Mouse (Mus musculus): Measurements from ENCODE around the gene Pxmp4. TPM values are rescaled to one million over a fixed set of nuclear protein-coding genes. Genes with fewer than 3 reads are reported as not detected.

Gene Pxmp4
- 10 to 100 TPM; 16.4 to 20.1 TPM for polyA plus RNA-seq (2017; shearing (Covaris generic))

DNA sequence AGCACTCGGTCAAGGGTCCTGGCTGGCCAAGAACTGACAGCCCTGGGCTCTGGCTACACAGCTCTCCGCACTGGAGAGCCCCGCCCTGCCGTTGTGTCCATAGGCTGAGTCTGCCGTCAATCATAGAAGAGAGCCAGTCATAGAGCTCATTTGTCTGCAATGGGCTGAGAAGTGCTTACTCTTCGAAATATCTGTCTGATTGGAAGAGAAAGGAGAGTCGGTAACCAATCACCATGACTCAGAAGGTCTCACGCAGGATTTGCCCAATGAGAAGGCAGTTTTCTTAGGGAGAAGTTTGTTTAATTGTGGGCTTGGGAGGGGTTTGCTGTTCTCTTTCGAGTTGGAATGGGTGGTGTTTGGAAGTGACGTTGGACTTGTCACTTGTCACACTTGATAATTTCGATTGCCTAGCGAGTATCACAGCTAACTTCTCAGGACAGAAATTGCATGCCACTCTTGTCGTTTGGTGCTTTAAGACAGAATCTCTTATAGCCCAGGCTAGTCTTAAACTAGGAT is at the start of gene Pxmp4:
TSS of gene Pxmp4 (minus strand) at position 71 of the 516 bp plus-strand sequence.

DNA sequence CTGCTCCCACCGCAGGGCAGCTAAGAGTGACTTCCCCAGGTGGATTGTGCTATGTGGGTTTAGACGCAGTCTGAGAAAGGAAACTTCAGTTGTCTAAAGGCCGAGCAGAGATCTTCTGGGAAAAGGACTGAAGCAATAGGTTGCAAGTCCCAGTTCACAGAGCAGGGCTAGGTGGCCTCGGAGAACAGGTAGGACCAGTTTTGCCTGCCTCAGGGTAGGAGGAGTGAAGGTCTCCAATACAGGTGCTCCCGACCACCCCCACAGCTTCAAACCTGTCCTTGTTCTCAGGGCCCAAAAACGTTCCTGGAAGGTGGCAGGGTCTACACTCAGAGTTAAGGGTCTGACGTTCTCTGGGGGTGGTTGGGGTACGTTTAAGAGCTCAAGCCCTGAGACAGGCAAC is 47.9 kb upstream of the Pxmp4 start, which contains the start of gene Chmp4b:
TSS of gene Chmp4b (plus strand) at position 343 of the 400 bp plus-strand sequence.

GRCm38 (mm10) chr2:154613118-154614115 is 9.9 kb upstream of the Pxmp4 start, which contains the start of the genes Zfp341 and 4930519P11Rik:
Zfp341 (plus strand) TSS chr2:154613297.
4930519P11Rik (minus strand) TSS chr2:154613437.

DNA sequence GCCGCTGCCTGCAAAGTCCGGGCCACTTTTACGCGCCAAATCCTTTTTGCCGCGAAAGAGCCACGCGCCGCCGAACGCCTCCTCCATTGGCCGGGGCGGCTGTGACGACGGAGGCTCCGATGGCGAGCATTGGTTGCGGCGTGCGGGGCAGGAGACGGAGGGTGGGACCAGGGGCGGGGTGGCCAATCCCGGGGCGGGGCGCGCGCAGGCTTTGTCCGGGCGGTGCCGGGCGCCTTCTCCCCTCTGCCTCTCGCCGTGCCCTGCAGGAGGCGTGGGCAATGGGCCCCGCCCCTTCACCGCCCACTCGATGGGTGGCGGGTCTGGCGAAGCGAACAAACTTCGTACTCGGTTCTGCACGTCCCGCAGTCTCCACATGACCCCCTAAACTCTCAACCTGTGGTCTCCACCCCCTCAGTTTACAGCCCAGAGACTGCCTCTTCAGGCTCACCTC is 33.6 kb downstream of the Pxmp4 start, which contains the start of gene E2f1:
TSS of gene E2f1 (minus strand) at position 57 of the 451 bp plus-strand sequence.

DNA sequence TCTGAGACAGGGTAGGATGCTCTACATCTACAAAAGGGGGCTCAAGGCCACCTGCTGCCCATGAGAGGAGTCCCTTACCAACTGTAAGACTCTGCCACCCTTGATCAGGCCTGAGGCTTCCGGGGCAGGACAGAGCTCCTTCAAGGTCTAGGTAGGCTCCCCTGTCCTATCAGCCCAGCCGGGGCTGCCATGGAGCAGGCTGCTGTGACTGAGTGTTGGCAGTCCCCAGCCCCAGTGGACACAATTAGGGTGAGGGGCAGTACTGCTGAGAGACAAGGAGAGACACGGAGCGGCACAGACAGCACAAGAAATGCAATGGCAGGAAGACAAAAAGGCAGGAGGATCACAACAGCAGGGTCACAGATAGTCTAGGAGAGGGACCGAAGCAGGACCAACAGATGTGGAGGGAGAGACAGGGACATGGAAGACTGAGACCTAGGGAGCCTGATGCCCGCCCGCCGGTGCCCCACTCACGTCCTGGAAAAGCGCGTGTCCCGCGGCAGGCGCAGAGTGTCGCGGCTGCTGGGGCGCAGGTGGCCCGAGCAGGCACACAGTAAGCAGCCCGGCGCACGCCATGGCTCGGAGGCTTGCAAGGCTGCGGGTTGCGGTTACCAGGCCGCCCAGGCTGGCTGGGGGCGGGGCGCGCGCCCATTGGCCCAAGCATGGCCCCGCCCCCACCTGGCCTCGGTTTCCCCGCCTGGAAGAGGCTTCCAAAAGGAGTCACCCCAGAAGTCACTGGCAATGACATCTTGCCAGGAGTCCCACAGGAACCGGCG is 45.1 kb downstream of the Pxmp4 start, which contains the start of gene Necab3:
TSS of gene Necab3 (minus strand) at position 627 of the 776 bp plus-strand sequence.

DNA sequence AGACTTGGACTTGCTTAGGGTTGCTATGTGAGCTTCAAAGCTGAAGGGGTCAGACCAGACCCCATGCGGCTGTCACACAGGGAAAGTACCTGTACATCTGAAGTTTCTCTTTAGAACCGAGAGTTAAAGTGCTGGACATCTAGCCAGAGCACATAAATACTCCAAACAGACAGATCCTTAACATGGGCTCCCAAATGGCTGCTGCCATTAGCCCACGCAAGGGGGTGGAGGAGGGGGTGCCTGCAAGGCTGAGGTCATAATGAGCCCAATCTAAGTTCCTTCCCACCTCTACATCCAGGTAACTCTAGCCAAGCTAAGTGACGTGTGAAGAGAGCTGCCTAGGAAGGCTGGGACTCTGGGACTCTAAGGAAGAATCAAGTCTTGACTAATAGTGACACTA is 52.0 kb downstream of the Pxmp4 start, which contains the start of gene Actl10:
TSS of gene Actl10 (plus strand) at position 301 of the 400 bp plus-strand sequence.

DNA sequence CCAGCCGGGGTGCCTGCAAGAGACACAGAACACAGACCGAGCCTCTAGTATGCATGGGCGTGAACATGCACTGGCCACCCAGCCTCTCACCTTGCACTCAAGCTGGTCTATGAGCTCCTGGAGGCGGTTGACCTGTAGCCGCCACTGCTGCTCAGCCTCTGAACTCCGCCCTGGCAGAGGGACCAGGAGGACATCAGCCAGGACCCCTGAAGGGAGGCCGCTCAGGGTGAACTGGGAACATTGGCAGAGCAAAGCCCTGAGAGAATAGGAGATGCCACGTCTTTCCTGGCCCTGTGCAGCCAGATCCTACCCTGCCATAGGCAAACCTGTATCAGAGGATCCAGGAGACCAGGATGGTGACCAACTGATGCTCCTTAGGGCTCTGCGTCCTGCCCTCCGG is 56.8 kb downstream of the Pxmp4 start, which contains the start of gene 1700003F12Rik:
TSS of gene 1700003F12Rik (plus strand) at position 375 of the 400 bp plus-strand sequence.

Other genes with a start within 250 kb of the Pxmp4 start
- gene Cdk5rap1, start 230.7 kb downstream of the Pxmp4 start, polyA plus RNA-seq (2017; shearing (Covaris generic)): 10 to 100 TPM; 20.1 to 48.4 TPM
- gene Snta1, start 195.6 kb downstream of the Pxmp4 start, polyA plus RNA-seq (2017; shearing (Covaris generic)): under 1 TPM; 0.07 to 0.33 TPM
- gene Cbfa2t2, start 167.2 kb downstream of the Pxmp4 start, polyA plus RNA-seq (2017; shearing (Covaris generic)): 10 to 100 TPM; 19.7 to 21.4 TPM
- gene 1700003F12Rik, start 56.6 kb downstream of the Pxmp4 start, polyA plus RNA-seq (2017; shearing (Covaris generic)): 1 to 10 TPM; 1.2 to 2.8 TPM
- gene Actl10, start 51.9 kb downstream of the Pxmp4 start, polyA plus RNA-seq (2017; shearing (Covaris generic)): 1 to 10 TPM in 1 of 2 experiments, under 1 TPM in 1; 0.13 to 2.1 TPM
- gene Necab3, start 44.8 kb downstream of the Pxmp4 start, polyA plus RNA-seq (2017; shearing (Covaris generic)): 1 to 10 TPM in 1 of 2 experiments, under 1 TPM in 1; 0.61 to 2.0 TPM
- 1 to 10 TPM; 1.8 to 5.7 TPM for gene E2f1, start 33.8 kb downstream of the Pxmp4 start, polyA plus RNA-seq (2017; shearing (Covaris generic))
- 1 to 10 TPM in 1 of 2 experiments, under 1 TPM in 1; 0.98 to 1.6 TPM for gene Zfp341, start 9.6 kb upstream of the Pxmp4 start, polyA plus RNA-seq (2017; shearing (Covaris generic))
- under 1 TPM; 0.34 to 0.60 TPM for gene 4930519P11Rik, start 9.7 kb upstream of the Pxmp4 start, polyA plus RNA-seq (2017; shearing (Covaris generic))
- 10 to 100 TPM; 11.1 to 11.4 TPM for gene Chmp4b, start 48.0 kb upstream of the Pxmp4 start, polyA plus RNA-seq (2017; shearing (Covaris generic))
- 1 to 10 TPM in 1 of 2 experiments, not detected in 1; 1.1 TPM for gene Gm14214, start 166.3 kb upstream of the Pxmp4 start, polyA plus RNA-seq (2017; shearing (Covaris generic))
- 100 to 1,000 TPM; 111 to 141 TPM for gene Raly, start 187.4 kb upstream of the Pxmp4 start, polyA plus RNA-seq (2017; shearing (Covaris generic))
- not detected for gene a, start 187.7 kb upstream of the Pxmp4 start, polyA plus RNA-seq (2017; shearing (Covaris generic))

All from inflammation-experienced regulatory T-cells (primary cell).